Comparison of ENCODE assay signal across 18 mouse cellular contexts in the genomic region with DNA sequence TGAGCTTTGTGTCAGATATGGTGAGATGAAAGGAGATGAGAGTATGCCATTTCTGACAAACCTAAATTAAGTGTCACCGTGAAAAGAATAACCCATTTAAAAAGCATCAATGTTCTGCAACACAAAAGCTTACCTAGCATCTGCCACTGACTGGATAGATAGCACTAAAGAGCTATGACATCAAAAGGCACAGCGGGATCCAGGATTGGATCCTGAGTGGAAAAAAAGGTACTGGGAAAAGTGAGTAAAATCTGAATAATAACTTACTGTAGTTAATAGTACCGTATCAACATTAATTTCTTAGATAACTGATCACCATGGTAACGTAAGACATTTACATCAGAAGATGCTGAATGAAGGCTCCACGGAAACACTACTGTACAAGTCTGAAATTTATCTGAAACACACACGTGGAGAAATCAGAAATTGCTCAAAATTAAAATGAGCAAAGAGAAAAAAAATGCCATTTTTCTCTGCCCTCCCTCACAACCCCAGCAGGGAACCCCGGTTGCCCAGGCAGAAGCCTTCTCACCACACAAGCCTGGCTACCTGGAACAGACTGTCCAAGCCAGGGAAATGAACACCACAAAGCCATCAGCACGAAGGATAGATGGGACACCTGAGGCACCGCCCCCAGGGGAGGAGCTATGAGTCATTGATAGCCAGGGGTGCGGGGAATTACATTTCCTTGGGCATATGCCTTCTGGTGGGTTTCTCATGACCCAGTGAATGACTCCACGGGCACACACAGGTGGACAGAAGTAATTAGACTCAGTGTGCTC.
"Had no signal": no experiment of that assay in that cellular context is flagged by ENCODE, and none has a peak within 500 bp of the region (broad histone marks: within the 10 kb centered on the region; RNA-seq: fewer than 3 reads in every experiment).

No protein-coding gene starts in this region.

- ATAC-seq: liver, postnatal 0 days; lung, postnatal 0 days had no signal

- H3K4me1 ChIP-seq: neural tube, embryonic 12.5 days; neural tube, embryonic 15.5 days had no signal

- H3K4me2 ChIP-seq: lung, embryonic 14.5 days; neural tube, embryonic 12.5 days; neural tube, embryonic 15.5 days had no signal

- H3K27me3 ChIP-seq: neural tube, embryonic 12.5 days; neural tube, embryonic 15.5 days had no signal

- H3K27ac ChIP-seq: liver, embryonic 14.5 days; macrophage; neural tube, embryonic 12.5 days; neural tube, embryonic 15.5 days; stomach, postnatal 0 days had no signal

- H3K36me3 ChIP-seq: neural tube, embryonic 12.5 days; neural tube, embryonic 15.5 days had no signal

- H3K9me3 ChIP-seq: neural tube, embryonic 12.5 days; neural tube, embryonic 15.5 days had no signal

- DNase-seq: kidney, adult 18-20 months; kidney, adult 9 months; kidney, postnatal 14 days; kidney, postnatal 4 days; liver, postnatal 0 days; lung, embryonic 14.5 days; right cerebral cortex, adult 18-20 months; right cerebral cortex, postnatal 14 days; right cerebral cortex, postnatal 4 days; thymus, adult 2 months; thymus, postnatal 14 days; thymus, postnatal 4 days had no signal

- H3K9ac ChIP-seq: liver, embryonic 14.5 days; liver, postnatal 0 days; lung, embryonic 14.5 days; neural tube, embryonic 12.5 days; neural tube, embryonic 15.5 days had no signal

- H3K4me3 ChIP-seq: neural tube, embryonic 12.5 days; neural tube, embryonic 15.5 days had no signal
